Mouse (Mus musculus): Measurements from ENCODE around the gene Ptpdc1.

DNA sequence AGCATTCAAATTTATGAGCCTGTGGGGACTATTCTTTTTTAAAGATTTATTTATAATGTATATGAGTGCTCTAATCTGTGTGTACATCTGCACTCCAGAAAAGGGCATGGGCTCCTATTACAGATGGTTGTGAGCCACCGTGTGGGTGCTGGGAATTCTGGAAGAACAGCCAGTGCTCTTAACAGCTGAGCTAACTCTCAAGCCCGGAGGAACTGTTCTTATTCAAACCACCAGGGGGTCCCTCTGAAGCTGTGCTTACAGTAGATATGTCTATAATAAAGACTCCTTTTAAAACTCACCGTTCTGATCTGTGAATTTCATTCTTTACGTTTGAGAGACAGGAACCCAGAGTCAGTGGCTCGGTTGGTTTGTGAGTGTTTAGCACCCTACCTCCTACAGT lies 6.2 kb upstream of the Ptpdc1 start:
- TF ChIP-seq CTCF (IDR thresholded peaks at IDR 0.05; ENCODE audit: low read depth) (no peak), EP300 (IDR thresholded peaks at IDR 0.05; ENCODE audit: low read depth) (no peak)

Data from liver, postnatal 0 days (tissue).